Mouse (Mus musculus) mouse embryonic stem cell (cell line): ENCODE data around the gene Ifna5.
"Not testable (repeated sequence)": the region's sequence is repeated elsewhere in the genome, so short reads cannot be mapped to it uniquely, and the experiment has no call there.

Source experiments
- in situ Hi-C, 2 experiments: fragments of 300-500 bp; cut with MboI; formaldehyde crosslinking; loops; 1 replicate in 1 of 2; 3 replicates in 1 of 2; pipeline ENCODE4 v1.14.3; 2019 to 2020; ENCODE audit warnings: low sequenced_read_pairs in 2 of 2, low pct_unique_long_range_greater_than_20kb in 1 of 2, mixed read lengths in 1 of 2; ENCODE audit not compliant: unreplicated experiment in 1 of 2

Ifna5 gene

GRCm38 (mm10) chr4:88835225-88835624 is at the start of gene Ifna5:
TSS of gene Ifna5 (plus strand) at chr4:88835525.
- in situ Hi-C loops = not testable (repeated sequence)

GRCm38 (mm10) chr4:88788402-88788801 is 46.9 kb upstream of the Ifna5 start, which contains the start of gene Gm13277:
TSS of gene Gm13277 (plus strand) at chr4:88788632.
- in situ Hi-C loops = not testable (repeated sequence)

GRCm38 (mm10) chr4:88791250-88791649 is 44.1 kb upstream of the Ifna5 start, which contains the start of gene Gm13278:
TSS of gene Gm13278 (plus strand) at chr4:88791550.
- in situ Hi-C loops = not testable (repeated sequence)

GRCm38 (mm10) chr4:88793936-88794675 is 41.2 kb upstream of the Ifna5 start, which contains the start of gene Gm13275:
TSS of gene Gm13275 (plus strand) at chr4:88794487.
- in situ Hi-C loops = not testable (repeated sequence)

GRCm38 (mm10) chr4:88797097-88797496 is 38.2 kb upstream of the Ifna5 start, which contains the start of gene Gm13279:
TSS of gene Gm13279 (plus strand) at chr4:88797397.
- in situ Hi-C loops = not testable (repeated sequence)

GRCm38 (mm10) chr4:88799365-88799764 is 36.0 kb upstream of the Ifna5 start, which contains the start of gene Gm13285:
TSS of gene Gm13285 (plus strand) at chr4:88799665.
- in situ Hi-C loops = not testable (repeated sequence)

- in situ Hi-C loops = not testable (repeated sequence)
Observed at GRCm38 (mm10) chr4:88802954-88803353, 32.4 kb upstream of the Ifna5 start, which contains the start of gene Gm13287. TSS of gene Gm13287 (plus strand) at chr4:88803254.

- in situ Hi-C loops = not testable (repeated sequence)
Observed at GRCm38 (mm10) chr4:88805231-88805630, 30.1 kb upstream of the Ifna5 start, which contains the start of gene Gm13288. TSS of gene Gm13288 (plus strand) at chr4:88805531.

- in situ Hi-C loops = not testable (repeated sequence)
Observed at GRCm38 (mm10) chr4:88805761-88806160, 29.6 kb upstream of the Ifna5 start.

- in situ Hi-C loops = loop anchor here in 1 of 2 experiments (10.0 kb wide), 1 partner anchor 131 kb away; the partner anchor contains the start of gene Ifna2
Observed at GRCm38 (mm10) chr4:88815928-88816327, 19.4 kb upstream of the Ifna5 start, which contains the start of gene Ifna7. TSS of gene Ifna7 (plus strand) at chr4:88816228.

GRCm38 (mm10) chr4:88819659-88820058 is 15.7 kb upstream of the Ifna5 start, which contains the start of gene Ifna11:
TSS of gene Ifna11 (plus strand) at chr4:88819959.
- in situ Hi-C loops = loop anchor here in 1 of 2 experiments (10.0 kb wide), 1 partner anchor 135 kb away; the partner anchor contains the start of gene Ifna2

- in situ Hi-C loops = no loop called here
Observed at GRCm38 (mm10) chr4:88822995-88823394, 12.3 kb upstream of the Ifna5 start.

GRCm38 (mm10) chr4:88827116-88827515 is 8.2 kb upstream of the Ifna5 start, which contains the start of gene Ifna6:
TSS of gene Ifna6 (plus strand) at chr4:88827416.
- in situ Hi-C loops = not testable (repeated sequence)

- in situ Hi-C loops = no loop called here
Observed at GRCm38 (mm10) chr4:88830523-88830922, 4.8 kb upstream of the Ifna5 start.

GRCm38 (mm10) chr4:88838828-88839227 is 3.5 kb downstream of the Ifna5 start:
- in situ Hi-C loops = no loop called here

GRCm38 (mm10) chr4:88840058-88840457 is 4.7 kb downstream of the Ifna5 start:
- in situ Hi-C loops = no loop called here

GRCm38 (mm10) chr4:88841438-88841911 is 6.2 kb downstream of the Ifna5 start, which contains the start of gene Ifna4:
TSS of gene Ifna4 (plus strand) at chr4:88841861.
- in situ Hi-C loops = no loop called here

- in situ Hi-C loops = no loop called here
Observed at GRCm38 (mm10) chr4:88845334-88845733, 10.0 kb downstream of the Ifna5 start.

- in situ Hi-C loops = no loop called here
Observed at GRCm38 (mm10) chr4:88849698-88850097, 14.4 kb downstream of the Ifna5 start, which contains the start of gene Ifna1. TSS of gene Ifna1 (plus strand) at chr4:88850087.
